Mouse (Mus musculus) intestine, embryonic 16.5 days (tissue): Measurements from ENCODE around the gene 9130230L23Rik. TPM values are rescaled to one million over a fixed set of nuclear protein-coding genes. Genes with fewer than 3 reads are reported as not detected.
"Not testable (repeated sequence)": the region's sequence is repeated elsewhere in the genome, so short reads cannot be mapped to it uniquely, and the experiment has no call there.

Experiments
- ATAC-seq: fragments of 200-750 bp; cut with Nextera tagmentation; 2 replicates; pipeline ENCODE4 v1.8.0; 2017; ENCODE audit warnings: moderate TSS enrichment, moderate library complexity
- H3K27ac ChIP-seq: fragments of 300-500 bp; sonication (generic); 2 replicates; pipeline ENCODE4 v1.5.1; 2014; ENCODE audit warnings: mild to moderate bottlenecking, low read length
- H3K27me3 ChIP-seq: fragments of 300-500 bp; sonication (generic); replicated peaks from 2 replicates; pipeline ENCODE4 v1.6.1; 2014; ENCODE audit warnings: low read length, control low read depth, mixed read lengths; ENCODE audit not compliant: control insufficient read depth, insufficient read depth
- H3K36me3 ChIP-seq: fragments of 300-500 bp; sonication (generic); 2 replicates; pipeline ENCODE4 v1.6.1; 2014; ENCODE audit warnings: low read length, control low read depth; ENCODE audit not compliant: control insufficient read depth, insufficient read depth
- H3K4me1 ChIP-seq: fragments of 300-500 bp; sonication (generic); 2 replicates; pipeline ENCODE4 v1.6.1; 2014; ENCODE audit warnings: low read length, control low read depth, mixed read lengths; ENCODE audit not compliant: control insufficient read depth, insufficient read depth
- H3K4me2 ChIP-seq: fragments of 300-500 bp; sonication (generic); 2 replicates; pipeline ENCODE4 v1.6.1; 2014; ENCODE audit warnings: low read depth, low read length, control low read depth
- H3K4me3 ChIP-seq: fragments of 300-500 bp; sonication (generic); 2 replicates; pipeline ENCODE4 v1.5.1; 2014; ENCODE audit warnings: mild to moderate bottlenecking, low read length
- H3K9ac ChIP-seq: fragments of 300-500 bp; sonication (generic); 2 replicates; pipeline ENCODE4 v1.6.1; 2014; ENCODE audit warnings: low read depth, low read length
- H3K9me3 ChIP-seq: fragments of 300-500 bp; sonication (generic); 2 replicates; pipeline ENCODE4 v1.6.1; 2016; ENCODE audit warnings: low read length, control low read depth; ENCODE audit not compliant: control insufficient read depth
- WGBS: fragments of 180-500 bp; shearing (Covaris S2); extraction: QIAGEN DNeasy Blood & Tissue Kit; methylation state at CpG from one replicate; pipeline ENCODE4 v1.1.7; 2014; 5-methylcytosine and 5-hydroxymethylcytosine counted together
- polyA plus RNA-seq: library from polyadenylated mRNA; unstranded; fragments of >200 nt; fragmentation: Nextera tagmentation; extraction: Ambion mirVana; gene quantifications from 2 replicates; pipeline ENCODE4 v1.2.1, GENCODE M21; 2015

The 9130230L23Rik gene
- polyA plus RNA-seq, 1 experiment from 2014 or later: 2.0 TPM

DNA sequence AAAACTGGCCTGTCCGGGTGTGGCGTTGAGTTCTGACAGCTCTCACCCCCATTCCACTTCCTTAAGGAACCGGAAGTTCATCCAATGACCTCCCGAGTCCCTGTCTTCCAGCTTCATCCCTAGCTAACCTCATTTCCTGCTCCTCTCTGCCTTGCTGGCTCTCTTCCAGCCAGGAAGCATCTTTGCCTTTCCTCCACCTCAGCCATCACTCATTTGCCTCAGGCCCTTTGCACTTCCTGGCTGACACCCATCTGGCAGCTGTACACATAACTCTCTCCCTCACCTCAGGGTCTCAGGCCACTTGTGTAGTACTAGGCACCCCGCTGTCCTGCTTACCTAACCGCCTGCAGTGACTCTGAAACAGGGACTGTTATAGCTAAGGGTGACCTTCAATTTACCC is 9.4 kb downstream of the 9130230L23Rik start:
- H3K9ac ChIP-seq: no peak overlapping the region
- no peaks in the 10 kb centered on the region for H3K27me3 ChIP-seq
- H3K9me3 ChIP-seq: no peaks in the 10 kb centered on the region
- WGBS: 63% methylated on average over 6 of the region's 6 CpGs
- H3K36me3 ChIP-seq: no peaks in the 10 kb centered on the region
- no peak overlapping the region for H3K27ac ChIP-seq
- no peaks in the 10 kb centered on the region for H3K4me1 ChIP-seq
- no peak overlapping the region for H3K4me2 ChIP-seq
- ATAC-seq: no peak
- no peak overlapping the region for H3K4me3 ChIP-seq

- no peaks in the 10 kb centered on the region for H3K36me3 ChIP-seq
- WGBS: 70% methylated on average over 2 of the region's 2 CpGs
Measured at GRCm38 (mm10) chr5:65991191-65991590, 12.9 kb downstream of the 9130230L23Rik start.

GRCm38 (mm10) chr5:65987004-65987403 is 17.1 kb downstream of the 9130230L23Rik start:
- H3K27ac ChIP-seq, H3K9me3 ChIP-seq, H3K36me3 ChIP-seq, ATAC-seq, H3K4me2 ChIP-seq, H3K4me1 ChIP-seq, H3K9ac ChIP-seq, H3K27me3 ChIP-seq, H3K4me3 ChIP-seq: not testable (repeated sequence)
- 71% methylated on average over 3 of the region's 3 CpGs for WGBS

More at GRCm38 (mm10) chr5:65991191-65991590, 12.9 kb downstream of the 9130230L23Rik start:
- ATAC-seq: peak; percentile 89
- Histone ChIP-seq H3K4me2 (no peak overlapping the region), H3K4me1 (no peaks in the 10 kb centered on the region; the same call in 1 of the 2 replicates), H3K9ac (no peak overlapping the region), H3K9me3 (no peaks in the 10 kb centered on the region), H3K27ac (0 out of 2 replicates have a peak overlapping the region, but pooled peaks have one; percentile 0), H3K4me3 (no peak overlapping the region), H3K27me3 (no peaks in the 10 kb centered on the region)

GRCm38 (mm10) chr5:65986426-65986825 is 17.7 kb downstream of the 9130230L23Rik start:
- no peaks in the 10 kb centered on the region for H3K27me3 ChIP-seq
- ATAC-seq: no peak
- H3K27ac ChIP-seq: no peak overlapping the region
- H3K4me1 ChIP-seq: no peaks in the 10 kb centered on the region; the same call in 1 of the 2 replicates
- H3K4me3 ChIP-seq: no peak overlapping the region
- H3K36me3 ChIP-seq: no peaks in the 10 kb centered on the region
- H3K9ac ChIP-seq: no peak overlapping the region
- H3K4me2 ChIP-seq: no peak overlapping the region
- H3K9me3 ChIP-seq: no peaks in the 10 kb centered on the region
- 94% methylated on average over 5 of the region's 5 CpGs for WGBS

DNA sequence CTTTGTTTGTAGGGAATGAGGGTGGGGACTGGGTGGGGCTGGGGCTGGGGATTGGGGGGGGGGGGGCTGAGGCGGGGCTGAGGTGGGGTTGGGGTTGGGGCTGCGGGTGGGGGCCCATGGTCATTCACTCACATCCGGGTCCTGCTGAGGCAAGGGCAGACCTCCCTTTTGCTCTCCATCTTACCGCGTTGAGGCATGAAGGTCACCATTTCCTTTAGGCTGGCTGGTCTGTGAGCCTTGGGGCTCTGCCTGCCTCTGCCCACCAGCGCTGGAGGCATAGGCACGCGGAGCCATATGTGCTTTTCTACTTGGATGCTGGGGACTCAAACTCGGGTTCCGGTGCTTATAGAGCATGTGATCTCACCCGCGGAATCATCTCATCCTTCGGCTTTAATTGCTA is 28.4 kb downstream of the 9130230L23Rik start:
- Histone ChIP-seq H3K36me3 (no peaks in the 10 kb centered on the region), H3K9me3 (no peaks in the 10 kb centered on the region), H3K9ac (no peak overlapping the region), H3K4me2 (no peak overlapping the region), H3K27me3 (no peaks in the 10 kb centered on the region), H3K4me1 (no peaks in the 10 kb centered on the region), H3K4me3 (no peak overlapping the region), H3K27ac (no peak overlapping the region)
- no peak for ATAC-seq
- WGBS: 90% methylated on average over 13 of the region's 13 CpGs

GRCm38 (mm10) chr5:65973189-65973588 is 30.9 kb downstream of the 9130230L23Rik start:
- 59% methylated on average over 2 of the region's 2 CpGs for WGBS
- Histone ChIP-seq H3K27me3 (no peaks in the 10 kb centered on the region), H3K36me3 (no peaks in the 10 kb centered on the region), H3K9me3 (no peaks in the 10 kb centered on the region), H3K9ac (no peak overlapping the region), H3K4me1 (no peaks in the 10 kb centered on the region), H3K27ac (no peak overlapping the region), H3K4me3 (no peak overlapping the region), H3K4me2 (no peak overlapping the region)
- no peak for ATAC-seq

DNA sequence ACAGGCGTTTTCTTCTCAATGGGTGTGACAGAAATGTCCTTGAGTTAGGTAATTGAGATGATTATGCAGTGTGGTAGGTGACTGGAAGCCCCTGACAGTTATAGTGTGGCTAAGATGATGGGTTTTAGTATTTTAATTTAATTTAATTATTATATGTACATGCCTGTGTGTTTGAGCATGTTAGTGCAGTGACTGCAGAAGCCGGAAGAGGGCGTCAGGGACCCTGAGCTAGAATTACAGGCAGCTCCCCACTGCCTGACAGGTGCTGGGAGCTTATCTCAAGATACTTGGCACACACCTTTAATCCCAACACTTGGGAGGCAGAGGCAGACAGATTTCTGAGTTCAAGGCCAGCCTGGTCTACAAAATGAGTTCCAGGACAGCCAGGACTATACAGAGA is 36.1 kb downstream of the 9130230L23Rik start:
- no peaks in the 10 kb centered on the region for H3K36me3 ChIP-seq
- no peaks in the 10 kb centered on the region for H3K9me3 ChIP-seq
- H3K4me2 ChIP-seq: no peak overlapping the region
- no peaks in the 10 kb centered on the region for H3K4me1 ChIP-seq
- no peak overlapping the region for H3K27ac ChIP-seq
- no peak overlapping the region for H3K4me3 ChIP-seq
- 89% methylated on average over 3 of the region's 3 CpGs for WGBS
- no peak overlapping the region for H3K9ac ChIP-seq
- ATAC-seq: no peak
- no peaks in the 10 kb centered on the region for H3K27me3 ChIP-seq

- no peaks in the 10 kb centered on the region for H3K36me3 ChIP-seq
- no peaks in the 10 kb centered on the region for H3K9me3 ChIP-seq
- no peaks in the 10 kb centered on the region for H3K27me3 ChIP-seq
- H3K9ac ChIP-seq: no peak overlapping the region
- no peak overlapping the region for H3K4me2 ChIP-seq
- no peak overlapping the region for H3K4me3 ChIP-seq
- no peak overlapping the region for H3K27ac ChIP-seq
- H3K4me1 ChIP-seq: no peaks in the 10 kb centered on the region
- ATAC-seq: no peak
- WGBS: 63% methylated on average over 12 of the region's 12 CpGs
Measured at GRCm38 (mm10) chr5:65967091-65967490, 37.0 kb downstream of the 9130230L23Rik start.

- no peak for ATAC-seq
- Histone ChIP-seq H3K9ac (no peak overlapping the region), H3K4me3 (no peak overlapping the region), H3K9me3 (no peaks in the 10 kb centered on the region), H3K27me3 (no peaks in the 10 kb centered on the region), H3K27ac (no peak overlapping the region), H3K36me3 (no peaks in the 10 kb centered on the region), H3K4me2 (no peak overlapping the region), H3K4me1 (no peaks in the 10 kb centered on the region)
- 71% methylated on average over 7 of the region's 7 CpGs for WGBS
Measured at GRCm38 (mm10) chr5:65965771-65966279, 38.3 kb downstream of the 9130230L23Rik start.

GRCm38 (mm10) chr5:65963291-65963690 is 40.8 kb downstream of the 9130230L23Rik start:
- H3K4me3 ChIP-seq: no peak overlapping the region
- 84% methylated on average over 5 of the region's 5 CpGs for WGBS
- no peak overlapping the region for H3K4me2 ChIP-seq
- H3K27ac ChIP-seq: no peak overlapping the region
- H3K36me3 ChIP-seq: no peaks in the 10 kb centered on the region
- no peaks in the 10 kb centered on the region for H3K27me3 ChIP-seq
- no peaks in the 10 kb centered on the region for H3K4me1 ChIP-seq
- ATAC-seq: no peak
- peaks cover 5% of the 10 kb centered on the region; the same call in 1 of the 2 replicates for H3K9me3 ChIP-seq
- no peak overlapping the region for H3K9ac ChIP-seq
